Mouse (Mus musculus) kidney, postnatal 25 days (tissue): Measurements from ENCODE around the gene Plekha4.
A peak's percentile ranks its signal among the peaks of the same experiment; 100 is the strongest.
"Not testable (repeated sequence)": the region's sequence is repeated elsewhere in the genome, so short reads cannot be mapped to it uniquely, and the experiment has no call there.

Source experiments
- DNase-seq, 2 experiments: peaks; one replicate each; pipeline ENCODE4 v3.0.0; 2021; ENCODE audit warnings: mixed read lengths in 2 of 2

Gene Plekha4

GRCm38 (mm10) chr7:45525809-45526473 is at the start of gene Plekha4, which contains the start of gene Ppp1r15a:
Gene Plekha4, plus strand, starts transcription at chr7:45526330.
Gene Ppp1r15a, minus strand, starts transcription at chr7:45526268.
- DNase-seq = peak; percentile 95 to 96

DNA sequence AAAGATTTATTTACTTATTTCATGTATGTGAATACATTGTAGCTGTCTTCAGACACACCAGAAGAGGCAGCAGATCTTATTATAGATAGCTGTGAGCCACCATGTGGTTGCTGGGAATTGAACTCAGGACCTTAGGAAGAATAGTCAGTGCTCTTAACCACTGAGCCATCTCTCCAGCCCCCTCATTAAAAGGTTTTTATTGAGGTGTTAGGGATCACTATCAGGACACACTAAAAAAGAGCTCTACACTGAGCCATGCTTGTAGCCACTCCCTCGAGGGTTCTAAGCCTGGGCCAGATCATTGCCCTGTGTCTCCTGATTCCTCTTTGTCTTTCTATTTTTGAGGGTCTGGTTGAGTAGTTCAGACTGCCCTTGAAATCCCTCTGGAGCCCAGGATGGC is 49.7 kb upstream of the Plekha4 start:
- DNase-seq = no peak

DNA sequence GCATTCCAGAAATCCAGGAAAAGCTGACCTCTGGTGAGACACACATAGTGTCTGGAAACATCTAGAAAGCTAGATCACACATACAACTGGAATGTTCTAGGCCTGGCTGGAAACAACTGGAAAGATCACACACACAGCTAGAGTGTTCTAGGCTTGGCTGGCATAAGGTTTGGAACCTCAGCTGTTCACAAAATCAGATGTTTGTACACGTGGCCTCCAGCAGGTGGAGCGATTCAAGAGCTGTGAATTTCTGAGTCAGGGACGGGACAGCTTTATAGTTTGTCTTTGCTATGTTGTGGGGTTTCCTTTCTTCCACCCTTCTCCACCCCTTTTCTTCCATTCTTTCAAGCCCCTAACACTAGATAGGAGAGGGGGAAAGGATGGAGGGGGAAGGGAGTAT is 49.1 kb upstream of the Plekha4 start:
- DNase-seq = peak; percentile 74

DNA sequence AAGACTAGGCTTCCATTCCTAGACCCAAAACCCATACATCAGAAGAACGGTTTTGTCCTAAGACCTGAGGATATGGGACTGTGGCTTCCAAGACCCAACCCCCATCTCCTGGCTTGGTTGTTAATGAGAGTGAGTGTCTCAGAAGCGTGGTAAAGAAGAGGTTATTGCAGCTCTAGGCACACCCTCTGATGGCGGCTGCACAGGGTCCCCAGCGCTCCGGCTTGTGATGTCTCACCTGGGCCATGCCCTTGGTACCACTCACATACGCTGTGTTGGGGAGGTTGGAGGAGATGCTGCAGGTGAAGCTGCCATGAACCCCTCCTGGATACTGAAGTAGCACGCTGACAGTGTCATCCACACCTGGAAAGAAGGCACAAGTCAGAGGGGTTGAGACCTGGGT is 47.4 kb upstream of the Plekha4 start:
- peak in 1 of 2 experiments; percentile 37 for DNase-seq

DNA sequence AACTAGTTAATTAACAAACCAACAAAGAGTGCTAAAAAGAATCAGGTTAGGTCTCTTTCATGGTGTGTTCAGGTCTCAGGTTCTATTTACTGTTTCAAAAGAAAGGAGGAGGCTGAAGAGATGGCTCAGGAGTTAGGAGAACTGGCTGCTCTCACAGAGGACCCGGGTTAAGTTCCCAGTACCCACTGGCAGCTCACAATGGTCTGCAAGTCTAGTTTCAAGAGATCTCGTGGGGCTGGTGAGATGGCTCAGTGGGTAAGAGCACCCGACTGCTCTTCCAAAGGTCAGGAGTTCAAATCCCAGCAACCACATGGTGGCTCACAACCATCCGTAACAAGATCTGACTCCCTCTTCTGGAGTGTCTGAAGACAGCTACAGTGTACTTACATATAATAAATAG is 45.8 kb upstream of the Plekha4 start:
- not testable (repeated sequence) for DNase-seq

DNA sequence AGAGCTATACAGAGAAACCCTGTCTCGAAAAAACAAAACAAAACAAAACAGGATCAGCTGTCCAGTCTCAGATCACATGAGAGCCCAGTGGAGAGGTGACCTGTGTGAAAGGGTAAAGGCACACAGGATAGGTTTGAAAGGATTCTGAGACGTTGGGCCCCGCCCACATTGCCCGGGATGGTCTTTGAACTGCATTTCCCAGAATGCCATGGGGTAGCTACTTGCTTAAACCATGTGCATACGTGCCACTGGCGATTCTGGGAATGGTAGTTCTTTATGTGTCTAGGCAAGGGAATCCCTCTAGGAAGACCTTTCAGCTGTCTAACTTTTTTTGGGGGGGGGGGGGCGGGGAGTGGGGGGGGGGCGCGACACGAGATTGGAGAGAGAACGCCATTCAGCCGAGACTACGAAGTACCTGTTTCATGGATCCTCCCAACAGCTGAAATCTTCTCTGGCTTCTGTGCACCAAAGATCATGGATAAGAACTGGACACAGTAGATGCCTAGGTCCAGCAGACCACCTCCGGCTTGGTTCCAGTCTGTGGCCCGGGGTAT is 44.7 kb upstream of the Plekha4 start, which contains the start of gene Tulp2:
TSS of gene Tulp2 (plus strand) at position 504 of the 554 bp plus-strand sequence.
- DNase-seq = peak; percentile 83 to 84

- no peak for DNase-seq
Measured at GRCm38 (mm10) chr7:45482166-45482565, 44.0 kb upstream of the Plekha4 start.

GRCm38 (mm10) chr7:45484985-45485384 is 41.1 kb upstream of the Plekha4 start:
- not testable (repeated sequence) for DNase-seq

DNA sequence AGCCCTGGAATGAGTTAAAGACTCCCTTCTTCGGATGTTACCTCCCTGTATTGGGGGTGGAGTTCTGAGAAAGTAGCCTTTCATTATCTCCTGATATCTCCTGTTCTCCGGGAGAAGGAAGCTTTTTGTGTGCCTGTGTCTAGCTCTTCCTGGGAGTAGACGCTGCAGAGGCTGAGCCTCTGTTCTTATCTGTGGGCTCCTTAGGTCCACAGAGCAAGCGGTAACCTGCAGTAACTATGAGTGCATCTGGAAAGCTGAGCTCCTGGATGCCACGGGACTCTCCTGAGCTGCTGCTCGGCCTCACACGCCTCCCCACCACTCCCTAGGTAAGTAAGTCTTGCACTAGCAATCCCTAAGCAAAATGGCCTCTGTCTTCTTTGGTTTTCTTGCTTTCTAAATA is 40.0 kb upstream of the Plekha4 start:
- DNase-seq = no peak

DNA sequence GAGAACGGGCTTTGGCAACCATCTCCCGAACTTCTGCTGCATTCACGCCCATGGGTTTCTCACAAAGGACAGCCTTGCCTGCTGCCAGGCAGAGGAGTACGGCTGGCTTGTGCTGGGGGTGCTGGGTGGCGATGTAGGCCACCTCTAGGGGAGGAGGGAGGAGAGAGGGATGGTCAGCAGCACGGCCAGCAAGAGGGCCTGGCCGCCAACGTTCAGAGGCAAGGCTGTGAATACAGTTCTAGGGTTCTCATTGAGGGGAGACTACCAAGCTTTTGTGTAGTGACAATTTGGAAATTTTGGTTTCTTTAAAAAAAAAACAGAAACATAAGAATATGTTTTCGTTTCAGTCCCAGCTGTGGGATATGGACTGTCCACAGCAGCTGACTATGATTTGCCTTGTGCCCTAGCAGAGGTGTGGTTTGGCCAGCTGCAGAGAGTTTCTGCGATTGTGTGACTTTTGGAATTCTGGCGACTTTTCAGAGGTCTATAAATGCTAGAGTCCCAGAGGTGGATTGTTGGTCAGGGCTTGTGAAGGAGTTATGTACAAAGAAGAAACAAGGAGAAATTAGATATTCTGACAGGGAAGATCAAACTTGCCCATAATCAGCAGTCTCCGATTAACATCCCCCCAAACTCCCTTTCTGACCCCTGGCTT is 39.2 kb upstream of the Plekha4 start, which contains the start of gene Gm45808:
TSS of gene Gm45808 (minus strand) at position 51 of the 655 bp plus-strand sequence.
- no peak for DNase-seq

DNA sequence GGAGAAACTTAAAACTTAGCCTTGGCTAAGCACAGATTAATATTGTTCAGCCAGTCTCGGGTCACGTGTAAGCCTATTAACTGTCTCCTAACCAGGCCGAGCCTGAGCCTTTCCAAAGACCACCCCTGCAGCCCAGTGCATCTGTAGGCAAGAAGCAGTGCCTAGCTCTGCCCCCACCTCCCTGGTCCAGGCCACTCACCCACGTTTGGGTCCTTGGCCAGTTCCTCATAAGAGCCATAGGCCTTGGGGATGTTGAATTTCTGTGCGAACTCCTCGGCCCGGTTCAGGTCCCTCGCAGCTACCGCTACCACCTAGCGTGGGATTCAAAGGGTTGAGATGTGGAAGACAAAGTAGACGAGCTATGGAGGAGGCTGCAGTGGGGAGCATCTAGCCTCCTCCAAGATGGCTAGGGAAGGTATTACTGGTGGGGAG is 38.3 kb upstream of the Plekha4 start:
- DNase-seq = no peak

DNA sequence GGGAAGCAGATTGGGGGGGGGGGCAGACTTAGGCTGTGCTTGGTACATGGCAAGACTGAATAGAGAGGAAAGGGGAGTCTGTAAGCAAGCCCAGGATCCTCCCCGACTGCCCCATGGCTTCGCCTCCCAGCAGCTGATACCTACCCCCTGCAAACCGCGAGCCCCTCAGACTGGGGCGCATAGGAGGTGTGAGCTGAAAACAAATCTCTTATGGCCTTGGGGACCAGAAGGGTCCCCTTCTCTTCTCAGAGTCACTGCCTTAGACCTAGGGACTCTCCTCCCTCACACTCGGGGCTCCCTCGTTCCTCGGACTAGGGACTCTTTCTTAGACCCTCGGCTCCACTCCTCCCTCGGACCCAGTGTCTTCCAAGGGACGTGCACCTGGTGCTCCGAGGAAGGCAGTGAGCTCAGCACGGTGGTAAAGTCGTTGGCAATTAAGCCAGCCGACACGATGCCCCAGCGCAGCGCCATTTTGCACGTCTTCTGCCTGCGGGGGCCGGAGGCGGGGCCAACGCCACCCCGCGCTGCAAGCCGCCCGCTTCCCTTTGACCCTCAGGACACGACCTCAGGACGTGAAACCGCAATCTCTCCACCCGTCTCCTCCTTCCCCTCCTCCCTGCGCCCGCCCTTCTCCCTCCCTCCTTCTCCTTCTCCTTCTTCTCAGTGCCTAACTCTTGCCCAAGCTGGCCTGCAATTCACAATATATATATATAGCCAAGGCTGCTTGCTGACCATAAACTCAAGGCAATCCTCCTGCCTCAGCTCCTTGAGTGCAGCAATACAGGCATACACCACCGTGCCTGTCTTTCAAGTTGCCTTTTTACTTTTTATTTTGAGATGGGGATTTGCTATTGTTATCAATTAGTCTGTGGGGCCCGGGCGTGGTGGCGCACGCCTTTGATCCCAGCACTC is 37.6 kb upstream of the Plekha4 start, which contains the start of gene Dhdh:
TSS of gene Dhdh (minus strand) at position 513 of the 912 bp plus-strand sequence.
- peak; percentile 70 to 83 for DNase-seq

DNA sequence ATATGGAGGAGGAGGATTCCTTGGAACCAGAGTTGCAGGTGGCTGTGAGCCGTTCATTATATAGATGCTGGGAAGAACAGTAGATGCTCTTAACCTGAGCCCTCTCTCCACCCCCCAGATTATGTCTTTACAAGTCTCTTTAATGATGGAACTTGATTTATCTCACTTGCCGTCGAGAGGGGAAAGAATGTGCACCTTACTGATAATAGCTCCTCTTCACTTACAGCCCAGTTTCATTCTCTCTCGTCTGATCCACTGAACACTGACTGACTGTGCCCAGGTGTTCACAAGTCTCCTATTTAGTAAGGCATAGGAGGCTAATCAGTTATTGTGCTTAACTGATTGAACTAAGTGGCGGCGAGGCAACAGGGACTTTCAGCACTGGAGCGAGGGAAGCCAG is 36.6 kb upstream of the Plekha4 start:
- no peak for DNase-seq

- DNase-seq = no peak
Measured at GRCm38 (mm10) chr7:45490822-45491221, 35.3 kb upstream of the Plekha4 start.

DNA sequence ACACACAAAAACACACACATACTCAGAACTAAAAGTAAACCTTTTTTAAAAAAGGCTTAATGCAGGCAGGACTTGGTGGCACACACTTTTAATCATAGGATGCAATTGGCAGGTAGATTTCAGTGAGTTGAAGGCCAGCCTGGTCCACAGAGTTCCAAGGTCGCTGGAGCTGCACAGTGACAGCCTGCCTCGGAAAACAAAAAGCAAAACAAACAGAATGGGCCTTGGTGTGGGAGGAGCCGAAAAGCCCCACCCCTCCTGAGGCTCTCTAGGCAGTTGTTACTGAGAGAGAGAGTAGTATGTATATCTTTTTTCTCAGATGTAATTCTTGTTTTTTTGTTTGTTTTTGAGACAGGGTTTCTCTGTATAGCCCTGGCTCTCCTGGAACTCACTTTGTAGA is 34.9 kb upstream of the Plekha4 start:
- DNase-seq = peak; percentile 65 to 69

DNA sequence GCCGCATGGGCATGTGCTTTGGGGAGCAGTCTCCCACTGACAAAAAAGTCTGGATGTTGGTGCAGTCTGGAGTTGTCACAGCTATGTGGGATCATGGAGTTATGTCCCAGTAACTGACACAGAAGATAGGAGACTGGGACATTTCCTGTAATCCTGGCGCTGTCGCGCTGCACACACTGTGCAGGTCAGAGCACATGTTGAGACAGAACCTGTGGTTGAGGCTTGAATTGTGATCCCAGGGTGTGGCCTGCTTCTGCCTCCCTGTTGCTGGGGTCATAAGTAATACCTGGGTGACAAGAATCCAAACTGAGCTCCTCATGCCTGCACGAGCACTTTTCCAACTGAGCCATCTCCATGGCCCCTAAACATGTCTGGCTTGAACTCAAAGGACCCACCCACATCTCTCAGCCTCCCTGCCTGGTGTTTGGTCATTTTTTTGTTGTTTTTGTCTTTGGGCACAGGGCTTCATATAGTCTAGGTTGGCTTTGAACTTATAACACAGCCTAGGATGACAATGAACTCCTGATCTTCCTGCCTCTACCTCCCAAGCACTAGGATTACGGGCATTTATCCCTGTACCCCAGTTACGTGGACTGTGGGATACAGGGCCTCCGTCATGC is 33.8 kb upstream of the Plekha4 start:
- no peak for DNase-seq

GRCm38 (mm10) chr7:45492951-45493350 is 33.2 kb upstream of the Plekha4 start:
- DNase-seq = no peak

DNA sequence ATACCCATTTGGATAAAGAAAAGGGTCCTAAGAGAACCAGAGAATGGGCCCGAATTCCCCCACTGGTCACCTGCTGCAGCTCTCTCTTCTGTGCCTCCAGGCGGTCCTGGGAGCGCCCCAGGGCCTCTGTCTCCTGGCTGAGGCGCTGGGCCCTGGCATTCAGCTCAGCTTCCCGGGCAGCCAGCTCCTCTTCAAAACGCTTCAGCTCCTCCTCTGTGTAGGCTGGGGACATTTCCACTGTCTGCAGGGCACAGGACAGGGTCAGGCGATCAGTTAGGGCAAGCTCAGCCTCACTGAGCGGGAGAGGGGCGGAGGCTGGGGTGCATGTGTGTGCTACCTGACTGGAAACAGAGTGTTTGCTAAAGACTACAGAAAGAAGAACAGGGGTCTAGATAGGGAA is 31.6 kb upstream of the Plekha4 start:
- DNase-seq = no peak

- DNase-seq = no peak
Measured at GRCm38 (mm10) chr7:45498427-45498826, 27.7 kb upstream of the Plekha4 start.

- DNase-seq = peak; percentile 51 to 74
Measured at GRCm38 (mm10) chr7:45507583-45507982, 18.5 kb upstream of the Plekha4 start.

- DNase-seq = no peak
Measured at GRCm38 (mm10) chr7:45508561-45508960, 17.6 kb upstream of the Plekha4 start.
